Mouse (Mus musculus) lung, postnatal 36 days (tissue): Measurements from ENCODE around the gene Vmn1r167.
"Not testable (repeated sequence)": the region's sequence is repeated elsewhere in the genome, so short reads cannot be mapped to it uniquely, and the experiment has no call there.

Source experiments
- DNase-seq: peaks from one replicate; pipeline ENCODE4 v3.0.0; 2022; ENCODE audit warnings: mixed read lengths

Gene Vmn1r167

DNA sequence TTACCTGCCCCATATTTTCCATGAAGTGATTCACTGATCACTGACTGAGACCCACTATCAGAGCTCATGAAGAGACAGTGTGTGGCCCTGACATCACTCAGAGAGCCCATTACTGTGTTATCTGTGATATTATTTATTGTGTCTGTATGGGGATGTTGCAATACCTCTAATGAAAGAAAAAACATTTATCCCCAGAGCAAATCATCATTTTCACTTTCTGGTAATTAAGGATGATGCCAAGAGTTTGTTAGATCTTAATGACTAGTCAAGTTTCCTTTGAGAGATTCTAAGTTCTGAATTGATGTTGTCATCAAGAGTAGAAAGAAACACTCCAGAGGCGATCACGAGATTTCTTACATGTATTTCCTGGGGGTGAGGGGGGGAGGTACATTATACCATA, at the start of gene Vmn1r167:
TSS of gene Vmn1r167 (minus strand) at position 101 of the 400 bp plus-strand sequence.
- DNase-seq, result not testable (repeated sequence)

DNA sequence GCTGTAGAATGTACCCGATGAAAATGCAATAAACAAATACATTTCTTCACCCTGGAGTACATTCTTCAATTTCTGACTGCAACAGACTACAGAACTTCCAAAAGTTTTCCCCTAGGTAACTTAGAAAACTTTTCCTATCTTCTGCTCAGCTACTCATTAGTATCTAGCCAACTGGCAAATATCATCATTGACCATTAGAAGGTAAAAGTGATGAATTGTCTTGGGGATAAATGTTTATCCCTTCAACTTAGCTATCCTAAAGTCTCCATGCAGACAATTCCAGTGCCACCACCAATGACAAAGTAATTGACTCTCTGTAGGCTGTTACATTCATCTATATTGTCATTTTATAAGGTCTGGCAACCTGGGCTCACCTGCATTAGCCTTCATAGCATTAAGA, 32.4 kb upstream of the Vmn1r167 start, which contains the start of gene Vmn1r168:
TSS of gene Vmn1r168 (plus strand) at position 301 of the 400 bp plus-strand sequence.
- DNase-seq, result not testable (repeated sequence)

DNA sequence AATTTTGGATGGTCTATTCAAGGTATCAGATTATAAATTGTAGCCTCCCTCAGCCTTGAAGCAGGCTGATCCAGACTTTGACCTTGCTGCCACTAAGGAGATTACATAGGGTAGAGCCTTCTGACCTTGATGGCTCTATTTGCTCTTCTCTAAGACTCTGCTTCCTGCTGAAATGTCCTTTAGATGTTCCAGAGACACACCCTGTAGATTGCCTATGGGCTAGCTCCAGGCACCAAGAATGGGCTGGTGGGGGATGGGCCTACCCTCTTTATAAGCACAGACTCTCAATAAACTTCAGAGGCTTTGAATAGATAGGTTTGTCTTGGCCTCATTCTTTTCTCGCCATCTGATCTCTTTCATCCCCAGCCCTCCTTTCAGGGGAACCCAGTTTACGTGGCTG, 34.1 kb downstream of the Vmn1r167 start:
- DNase-seq, result not testable (repeated sequence)

DNA sequence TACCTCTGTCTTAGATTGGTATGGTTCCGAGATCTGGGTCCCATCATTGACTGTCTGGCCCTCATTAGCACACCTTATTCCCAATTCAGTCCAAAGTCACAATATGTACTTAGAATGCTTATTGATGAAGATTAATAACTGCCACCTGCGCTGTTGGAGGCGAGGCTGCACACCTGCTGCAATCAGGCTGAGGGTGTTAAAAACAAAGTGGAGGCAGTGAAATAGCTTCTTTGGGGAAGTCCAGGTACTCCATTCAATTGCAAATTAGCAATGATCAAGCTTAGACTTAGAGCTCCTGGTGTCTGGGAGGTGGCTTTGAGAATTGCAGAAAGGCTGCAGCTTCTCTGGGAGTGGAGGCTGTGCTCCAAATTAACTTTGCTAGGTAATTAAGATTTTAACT, 36.2 kb downstream of the Vmn1r167 start:
- not testable (repeated sequence) for DNase-seq

DNA sequence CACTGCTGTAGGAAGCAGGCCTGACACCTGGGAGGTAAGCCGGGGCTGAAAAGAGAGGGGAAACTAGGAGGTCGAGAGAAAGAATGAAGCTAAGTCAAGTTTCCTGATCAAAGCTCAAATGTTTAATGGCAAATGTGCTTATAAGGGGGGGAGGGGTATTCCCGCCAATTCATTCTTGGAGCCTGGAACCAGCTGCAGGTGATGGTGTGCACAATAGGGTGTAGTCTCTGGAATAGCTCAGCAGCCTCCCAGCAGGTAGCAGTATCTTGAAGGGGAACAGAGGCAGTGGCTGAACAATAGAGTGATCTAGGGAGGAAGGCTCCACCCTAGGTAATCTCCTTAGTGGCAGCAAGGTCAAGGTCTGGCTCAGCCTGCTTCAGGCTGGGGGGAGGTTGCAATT, 36.8 kb downstream of the Vmn1r167 start:
- DNase-seq, result not testable (repeated sequence)
